Mouse (Mus musculus): ENCODE data around the gene Wdfy3. TPM values are rescaled to one million over a fixed set of nuclear protein-coding genes. Genes with fewer than 3 reads are reported as not detected.
"Not testable (repeated sequence)": the region's sequence is repeated elsewhere in the genome, so short reads cannot be mapped to it uniquely, and the experiment has no call there.

Gene Wdfy3
- polyA plus RNA-seq, 1 experiment from 2014 or later = 4.4 TPM

DNA sequence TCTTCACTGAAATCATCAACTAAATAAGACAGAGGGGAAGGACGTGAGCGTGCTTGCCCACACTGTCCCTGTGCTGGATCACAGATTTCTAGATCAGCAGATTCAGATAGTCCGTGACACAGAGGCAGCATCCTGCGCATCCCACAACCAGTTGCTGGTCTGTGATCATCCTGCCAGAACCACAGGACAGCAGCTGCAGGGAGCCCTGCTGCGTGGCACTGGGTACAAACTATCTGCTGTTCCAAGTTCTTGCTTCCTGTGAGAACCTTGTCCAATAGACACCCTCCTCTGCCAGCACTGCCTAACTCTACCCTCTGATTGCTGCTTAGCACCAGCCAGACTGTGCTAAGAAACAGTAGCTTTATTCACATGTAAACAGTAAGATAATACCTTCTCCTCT, 150.2 kb downstream of the Wdfy3 start:
- 87% methylated on average over 5 of the region's 5 CpGs for WGBS (ENCODE audit: insufficient replicate concordance)
- Histone ChIP-seq H3K4me2 (ENCODE audit: low read depth, low read length) (no peak overlapping the region), H3K27ac (ENCODE audit: low read depth) (no peak overlapping the region), H3K9me3 (ENCODE audit: low read length) (no peaks in the 10 kb centered on the region), H3K9ac (replicated peaks) (no peak overlapping the region), H3K36me3 (replicated peaks; ENCODE audit: insufficient read depth, low read length) (peaks cover 65% of the 10 kb centered on the region), H3K27me3 (ENCODE audit: insufficient read depth, low read length) (no peaks in the 10 kb centered on the region), H3K4me3 (ENCODE audit: low read depth, low read length) (no peak overlapping the region), H3K4me1 (ENCODE audit: insufficient read depth) (no peaks in the 10 kb centered on the region)
- no peak for TF ChIP-seq CTCF (IDR thresholded peaks at IDR 0.05; ENCODE audit: low read depth)
- TF ChIP-seq EP300 (IDR thresholded peaks at IDR 0.05; ENCODE audit: low read depth) = no peak
- ATAC-seq (no peak), DNase-seq (no peak)

DNA sequence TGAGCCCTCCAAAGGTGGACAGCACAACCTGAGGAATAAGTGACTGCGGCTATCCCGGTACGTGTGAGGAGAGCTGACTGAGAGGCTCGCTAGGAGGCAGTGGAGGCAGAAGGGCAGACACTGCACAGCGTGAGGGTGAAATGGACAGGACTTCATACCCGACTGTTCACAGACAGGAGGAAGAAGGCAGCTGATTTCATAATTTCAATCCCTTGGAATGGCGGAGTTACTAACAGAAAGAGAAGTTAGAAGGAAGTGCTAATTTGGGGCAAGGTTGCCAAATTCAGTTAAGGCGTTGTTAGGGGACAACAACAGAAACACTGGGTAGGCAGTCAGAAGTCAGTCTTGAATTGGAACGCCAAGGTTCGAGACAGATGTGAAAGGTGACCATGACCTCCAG, 160.3 kb downstream of the Wdfy3 start:
- H3K9me3 ChIP-seq (ENCODE audit: low read length) = no peaks in the 10 kb centered on the region
- no peak overlapping the region for H3K4me3 ChIP-seq (ENCODE audit: low read depth, low read length)
- no peak for TF ChIP-seq CTCF (IDR thresholded peaks at IDR 0.05; ENCODE audit: low read depth)
- TF ChIP-seq EP300 (IDR thresholded peaks at IDR 0.05; ENCODE audit: low read depth) = no peak
- peaks cover 60% of the 10 kb centered on the region for H3K36me3 ChIP-seq (replicated peaks; ENCODE audit: insufficient read depth, low read length)
- H3K4me1 ChIP-seq (ENCODE audit: insufficient read depth) = no peaks in the 10 kb centered on the region
- 78% methylated on average over 10 of the region's 10 CpGs for WGBS (ENCODE audit: insufficient replicate concordance)
- DNase-seq (no peak), ATAC-seq (no peak)
- H3K27me3 ChIP-seq (ENCODE audit: insufficient read depth, low read length) = no peaks in the 10 kb centered on the region
- no peak overlapping the region for H3K27ac ChIP-seq (ENCODE audit: low read depth)
- no peak overlapping the region for H3K9ac ChIP-seq (replicated peaks)
- H3K4me2 ChIP-seq (ENCODE audit: low read depth, low read length) = no peak overlapping the region

DNA sequence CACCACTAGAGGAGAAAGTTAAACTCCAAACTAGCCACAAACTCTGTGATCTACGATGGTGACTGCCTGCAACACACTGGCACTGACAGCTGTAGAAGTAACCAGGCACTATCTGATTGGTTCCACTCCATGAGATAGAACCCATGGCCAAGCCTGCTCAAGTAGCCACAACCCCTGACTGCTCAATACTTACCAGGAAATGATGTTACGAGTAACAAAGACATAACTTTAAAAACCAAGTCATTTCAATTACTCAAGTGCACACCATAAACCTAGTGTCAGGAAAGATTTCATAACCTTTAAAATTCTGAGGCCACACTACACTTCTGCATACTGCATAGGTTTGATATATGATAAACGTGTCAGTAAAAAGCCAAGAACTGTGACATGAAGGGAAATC, 164.1 kb downstream of the Wdfy3 start:
- DNase-seq (no peak), ATAC-seq (no peak)
- 72% methylated on average over 3 of the region's 3 CpGs for WGBS (ENCODE audit: insufficient replicate concordance)
- Histone ChIP-seq H3K9ac (replicated peaks) (no peak overlapping the region), H3K27me3 (ENCODE audit: insufficient read depth, low read length) (no peaks in the 10 kb centered on the region), H3K4me1 (ENCODE audit: insufficient read depth) (no peaks in the 10 kb centered on the region), H3K9me3 (ENCODE audit: low read length) (no peaks in the 10 kb centered on the region), H3K36me3 (replicated peaks; ENCODE audit: insufficient read depth, low read length) (peaks cover 73% of the 10 kb centered on the region), H3K4me2 (ENCODE audit: low read depth, low read length) (no peak overlapping the region), H3K4me3 (ENCODE audit: low read depth, low read length) (no peak overlapping the region), H3K27ac (ENCODE audit: low read depth) (no peak overlapping the region)
- no peak for TF ChIP-seq EP300 (IDR thresholded peaks at IDR 0.05; ENCODE audit: low read depth)
- TF ChIP-seq CTCF (IDR thresholded peaks at IDR 0.05; ENCODE audit: low read depth) = no peak

DNA sequence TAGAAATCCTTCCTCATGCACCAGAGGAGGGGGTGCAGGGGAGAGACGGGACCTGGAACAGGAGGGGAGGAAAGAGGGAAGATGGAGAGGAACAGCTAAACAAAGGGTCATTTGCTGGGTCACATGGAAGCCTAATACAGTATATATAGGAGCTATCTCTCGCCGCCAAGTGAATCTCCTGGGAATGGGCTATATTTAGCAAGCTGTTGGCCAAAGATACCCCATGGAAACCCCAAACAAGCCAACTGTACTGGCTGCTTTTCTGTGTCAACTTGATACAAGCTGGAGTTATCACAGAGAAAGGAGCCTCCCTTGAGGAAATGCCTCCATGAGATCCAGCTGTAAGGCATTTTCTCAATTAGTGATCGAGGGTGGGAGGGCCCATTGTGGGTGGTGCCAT, 164.9 kb downstream of the Wdfy3 start:
- WGBS (ENCODE audit: insufficient replicate concordance) = 77% methylated on average over 4 of the region's 4 CpGs
- not testable (repeated sequence) for H3K9ac ChIP-seq (replicated peaks); H3K27ac ChIP-seq (ENCODE audit: low read depth); H3K9me3 ChIP-seq (ENCODE audit: low read length); H3K27me3 ChIP-seq (ENCODE audit: insufficient read depth, low read length); ATAC-seq; H3K4me1 ChIP-seq (ENCODE audit: insufficient read depth); H3K4me2 ChIP-seq (ENCODE audit: low read depth, low read length); H3K4me3 ChIP-seq (ENCODE audit: low read depth, low read length); DNase-seq
- H3K36me3 ChIP-seq (replicated peaks; ENCODE audit: insufficient read depth, low read length) = peaks cover 76% of the 10 kb centered on the region

DNA sequence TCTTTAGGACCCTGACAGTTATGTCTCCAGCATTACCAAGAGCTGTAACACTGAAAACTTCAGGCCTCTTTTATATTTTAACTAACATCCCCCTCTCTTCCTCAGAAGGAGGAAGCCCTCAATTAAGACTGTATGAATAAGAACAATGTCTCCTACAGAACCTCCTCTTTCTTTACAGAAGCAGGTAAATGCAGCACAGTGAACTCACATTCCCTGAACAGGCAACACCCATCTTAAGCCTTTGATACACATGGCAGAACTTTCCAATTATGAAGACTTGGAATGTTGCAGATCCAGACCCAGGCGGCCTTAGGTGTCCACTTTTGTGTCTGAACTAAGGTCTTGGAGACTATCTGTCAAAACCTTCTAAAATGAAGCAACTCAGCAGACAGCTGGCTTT, 167.0 kb downstream of the Wdfy3 start:
- no peak overlapping the region for H3K9ac ChIP-seq (replicated peaks)
- H3K27ac ChIP-seq (ENCODE audit: low read depth) = no peak overlapping the region
- no peaks in the 10 kb centered on the region for H3K9me3 ChIP-seq (ENCODE audit: low read length)
- no peaks in the 10 kb centered on the region for H3K27me3 ChIP-seq (ENCODE audit: insufficient read depth, low read length)
- DNase-seq (no peak), ATAC-seq (no peak)
- H3K36me3 ChIP-seq (replicated peaks; ENCODE audit: insufficient read depth, low read length) = peaks cover 66% of the 10 kb centered on the region
- H3K4me2 ChIP-seq (ENCODE audit: low read depth, low read length) = no peak overlapping the region
- no peak overlapping the region for H3K4me3 ChIP-seq (ENCODE audit: low read depth, low read length)
- no peaks in the 10 kb centered on the region for H3K4me1 ChIP-seq (ENCODE audit: insufficient read depth)
- WGBS (ENCODE audit: insufficient replicate concordance) = 78% methylated on average over 1 of the region's 1 CpGs
- TF ChIP-seq CTCF (IDR thresholded peaks at IDR 0.05; ENCODE audit: low read depth) (no peak), EP300 (IDR thresholded peaks at IDR 0.05; ENCODE audit: low read depth) (no peak)

DNA sequence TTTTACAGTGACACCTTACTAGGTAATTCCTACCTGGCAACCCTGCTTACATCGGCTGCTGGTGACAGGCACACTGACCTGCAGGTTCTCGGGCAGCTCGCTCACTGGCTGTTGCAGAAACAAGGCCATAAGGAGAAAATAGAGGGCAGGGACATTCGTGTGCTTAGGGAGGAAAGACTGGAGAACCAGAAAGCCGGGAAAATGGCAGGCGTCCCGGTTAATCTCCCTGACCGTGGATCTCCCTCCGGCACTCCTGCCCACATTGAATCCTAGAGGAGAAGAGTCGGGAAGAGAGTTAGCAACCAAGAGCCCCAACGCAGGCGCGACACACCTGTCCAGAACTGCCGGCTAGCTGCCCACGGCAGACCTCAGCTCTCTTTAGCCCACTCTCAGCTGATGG, 169.7 kb downstream of the Wdfy3 start:
- Histone ChIP-seq H3K4me2 (ENCODE audit: low read depth, low read length) (no peak overlapping the region), H3K9me3 (ENCODE audit: low read length) (no peaks in the 10 kb centered on the region), H3K27me3 (ENCODE audit: insufficient read depth, low read length) (no peaks in the 10 kb centered on the region), H3K4me3 (ENCODE audit: low read depth, low read length) (no peak overlapping the region), H3K36me3 (replicated peaks; ENCODE audit: insufficient read depth, low read length) (peaks cover 62% of the 10 kb centered on the region), H3K27ac (ENCODE audit: low read depth) (no peak overlapping the region), H3K9ac (replicated peaks) (no peak overlapping the region), H3K4me1 (ENCODE audit: insufficient read depth) (no peaks in the 10 kb centered on the region)
- 91% methylated on average over 15 of the region's 15 CpGs for WGBS (ENCODE audit: insufficient replicate concordance)
- ATAC-seq = no peak
- no peak for TF ChIP-seq EP300 (IDR thresholded peaks at IDR 0.05; ENCODE audit: low read depth)
- no peak for TF ChIP-seq CTCF (IDR thresholded peaks at IDR 0.05; ENCODE audit: low read depth)
- DNase-seq = no peak

DNA sequence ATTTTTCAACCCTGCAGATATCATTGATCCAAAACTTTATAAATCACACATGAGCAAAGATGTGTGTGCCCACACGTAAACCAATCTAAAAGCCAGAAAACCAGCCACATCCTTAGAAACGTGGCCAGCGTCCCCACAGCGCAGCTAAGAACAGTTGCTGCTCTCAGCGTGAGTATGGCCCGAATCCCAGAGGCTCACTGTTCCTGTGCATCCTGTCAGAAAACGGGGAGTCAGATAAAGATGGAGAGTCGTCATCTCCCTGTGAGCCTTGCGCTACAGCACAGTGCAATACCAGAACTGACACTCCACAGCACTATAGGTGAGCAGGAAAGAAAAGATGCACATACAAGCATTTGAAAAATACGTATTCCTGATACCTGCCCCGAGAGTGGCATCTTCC, 172.9 kb downstream of the Wdfy3 start:
- Histone ChIP-seq H3K27ac (ENCODE audit: low read depth) (no peak overlapping the region), H3K4me3 (ENCODE audit: low read depth, low read length) (no peak overlapping the region), H3K9me3 (ENCODE audit: low read length) (no peaks in the 10 kb centered on the region), H3K9ac (replicated peaks) (no peak overlapping the region), H3K36me3 (replicated peaks; ENCODE audit: insufficient read depth, low read length) (peaks cover 67% of the 10 kb centered on the region), H3K4me1 (ENCODE audit: insufficient read depth) (no peaks in the 10 kb centered on the region), H3K4me2 (ENCODE audit: low read depth, low read length) (no peak overlapping the region), H3K27me3 (ENCODE audit: insufficient read depth, low read length) (no peaks in the 10 kb centered on the region)
- DNase-seq (no peak), ATAC-seq (no peak)
- no peak for TF ChIP-seq EP300 (IDR thresholded peaks at IDR 0.05; ENCODE audit: low read depth)
- TF ChIP-seq CTCF (IDR thresholded peaks at IDR 0.05; ENCODE audit: low read depth) = no peak
- WGBS (ENCODE audit: insufficient replicate concordance) = 88% methylated on average over 11 of the region's 11 CpGs
